Comparison of ENCODE assay signal across 37 mouse cellular contexts in the genomic region with DNA sequence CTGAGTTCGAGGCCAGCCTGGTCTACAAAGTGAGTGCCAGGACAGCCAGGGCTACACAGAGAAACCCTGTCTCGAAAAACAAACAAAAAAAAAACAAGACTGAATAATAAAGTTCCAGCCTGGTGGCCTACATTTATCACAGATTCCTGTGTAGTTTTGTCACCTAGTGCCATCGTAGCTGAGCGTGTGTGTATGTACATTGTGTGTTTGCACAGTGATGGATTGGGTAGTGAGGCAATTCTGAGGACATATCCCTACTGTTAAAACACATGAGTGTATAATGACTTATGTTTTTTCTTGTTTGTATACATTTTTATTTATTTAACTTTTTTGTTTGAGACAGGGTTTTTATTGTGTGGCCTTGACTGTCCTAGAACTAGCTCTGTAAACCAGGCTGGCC. TPM values are rescaled to one million over a fixed set of nuclear protein-coding genes. Genes with fewer than 3 reads are reported as not detected.
"Had no signal": no experiment of that assay in that cellular context is flagged by ENCODE, and none has a peak within 500 bp of the region (broad histone marks: within the 10 kb centered on the region; RNA-seq: fewer than 3 reads in every experiment).

No protein-coding gene starts in this region.

- H3K9me3 ChIP-seq: heart, embryonic 10.5 days; heart, embryonic 12.5 days; heart, embryonic 13.5 days; heart, embryonic 15.5 days; hindbrain, embryonic 10.5 days; hindbrain, embryonic 12.5 days; hindbrain, embryonic 13.5 days; hindbrain, embryonic 15.5 days; intestine, embryonic 15.5 days; kidney, embryonic 15.5 days had no signal

- ATAC-seq: hindbrain, embryonic 16.5 days; hindbrain, postnatal 0 days; inflammation-experienced regulatory T-cells, adult 6 months; intestine, embryonic 15.5 days; intestine, embryonic 16.5 days; intestine, postnatal 0 days had no signal

- H3K4me3 ChIP-seq: heart, adult 2 months; heart, embryonic 10.5 days; heart, embryonic 12.5 days; heart, embryonic 13.5 days; heart, embryonic 15.5 days; hindbrain, embryonic 10.5 days; hindbrain, embryonic 12.5 days; hindbrain, embryonic 13.5 days; hindbrain, embryonic 15.5 days; intestine, embryonic 15.5 days; kidney, embryonic 15.5 days; layer of hippocampus, adult 2 months had no signal

- H3K27ac ChIP-seq: heart, adult 2 months; heart, embryonic 10.5 days; heart, embryonic 13.5 days; heart, embryonic 15.5 days; hindbrain, embryonic 10.5 days; hindbrain, embryonic 12.5 days; hindbrain, embryonic 13.5 days; hindbrain, embryonic 14.5 days; hindbrain, embryonic 15.5 days; hindbrain, postnatal 0 days; intestine, embryonic 15.5 days; kidney, embryonic 15.5 days; kidney, postnatal 0 days; layer of hippocampus, adult 2 months had no signal

- H3K36me3 ChIP-seq: heart, embryonic 10.5 days; heart, embryonic 12.5 days; heart, embryonic 13.5 days; heart, embryonic 15.5 days; hindbrain, embryonic 10.5 days; hindbrain, embryonic 12.5 days; hindbrain, embryonic 13.5 days; hindbrain, embryonic 15.5 days; intestine, embryonic 15.5 days; kidney, embryonic 15.5 days had no signal

- H3K9ac ChIP-seq: heart, embryonic 12.5 days; heart, embryonic 13.5 days; heart, embryonic 15.5 days; hindbrain, embryonic 12.5 days; hindbrain, embryonic 13.5 days; hindbrain, embryonic 14.5 days; hindbrain, embryonic 15.5 days; intestine, embryonic 15.5 days; kidney, embryonic 15.5 days had no signal

- H3K4me2 ChIP-seq: heart, embryonic 11.5 days; heart, embryonic 12.5 days; heart, embryonic 13.5 days; heart, embryonic 15.5 days; hindbrain, embryonic 12.5 days; hindbrain, embryonic 13.5 days; hindbrain, embryonic 14.5 days; hindbrain, embryonic 15.5 days; intestine, embryonic 15.5 days; kidney, embryonic 15.5 days had no signal

- DNase-seq: heart, adult 18-20 months; heart, adult 2 months; heart, postnatal 10 days; heart, postnatal 14 days; heart, postnatal 36 days; heart, postnatal 4 days; kidney, adult 11 months; kidney, adult 18-20 months; kidney, adult 2 months; kidney, adult 8-10 months; kidney, adult 9 months; kidney, postnatal 10 days; kidney, postnatal 14 days; kidney, postnatal 25 days; kidney, postnatal 36 days; kidney, postnatal 4 days; layer of hippocampus, adult 9-11 months had no signal

- H3K27me3 ChIP-seq: heart, embryonic 12.5 days; heart, embryonic 13.5 days; heart, embryonic 15.5 days; hindbrain, embryonic 12.5 days; hindbrain, embryonic 13.5 days; hindbrain, embryonic 15.5 days; intestine, embryonic 15.5 days; kidney, embryonic 15.5 days had no signal

- H3K4me1 ChIP-seq: heart, embryonic 10.5 days; heart, embryonic 12.5 days; heart, embryonic 15.5 days; hindbrain, embryonic 10.5 days; hindbrain, embryonic 12.5 days; hindbrain, embryonic 13.5 days; hindbrain, embryonic 15.5 days; intestine, embryonic 15.5 days; kidney, embryonic 15.5 days had no signal

RNA-seq across cellular contexts. Expression of a gene that starts 58.2 kb away (rescaled TPM):
- total RNA-seq: hematopoietic stem cell, adult 5-6 weeks had no signal
